Mouse (Mus musculus): ENCODE results near the gene Klf13. TPM values are rescaled to one million over a fixed set of nuclear protein-coding genes. Genes with fewer than 3 reads are reported as not detected.
A peak's percentile ranks its signal among the peaks of the same experiment; 100 is the strongest.

Gene Klf13
- polyA plus RNA-seq, 1 experiment from 2014 or later, result 15.3 TPM

DNA sequence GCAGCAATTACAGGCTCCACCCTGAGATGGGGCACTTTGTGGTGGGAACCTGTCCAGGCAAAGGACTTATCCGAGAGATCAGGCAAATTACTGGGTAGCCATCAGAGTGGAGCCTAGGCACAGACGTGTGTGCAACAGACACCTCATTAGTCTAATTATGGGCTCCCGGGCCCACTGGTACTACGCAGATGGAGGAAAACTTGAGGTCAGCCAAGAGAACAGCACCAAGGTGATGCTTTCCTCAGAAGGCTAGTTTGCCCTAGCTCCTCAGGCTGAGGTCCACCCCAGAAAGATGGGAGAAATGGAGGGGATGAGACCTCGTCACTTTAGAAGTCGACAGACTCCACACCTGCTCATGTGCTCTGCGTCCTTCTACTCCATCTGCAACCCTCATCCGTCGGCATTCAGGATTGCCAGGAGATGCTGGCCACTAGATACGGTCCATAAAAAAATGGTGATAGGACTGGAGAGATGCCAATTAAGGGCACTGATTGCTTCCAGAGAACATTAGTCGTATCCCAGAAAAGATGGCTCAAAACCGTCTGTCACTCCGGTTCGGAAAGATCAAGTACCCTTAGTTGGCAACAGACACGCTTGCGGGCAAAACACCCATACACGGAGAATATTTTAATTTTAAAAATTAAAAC lies 80.8 kb downstream of the Klf13 start:
- H3K9ac ChIP-seq, result no peak overlapping the region
- no peak overlapping the region for H3K4me3 ChIP-seq (replicated peaks)
- no peak for ATAC-seq (ENCODE audit: insufficient read depth)
- no peak overlapping the region for H3K27ac ChIP-seq (replicated peaks)
- no peaks in the 10 kb centered on the region for H3K36me3 ChIP-seq (replicated peaks)
- 0 out of 2 replicates have a peak overlapping the region, but pooled peaks have one; percentile 75 for H3K4me2 ChIP-seq
- H3K27me3 ChIP-seq, result no peaks in the 10 kb centered on the region
- no peaks in the 10 kb centered on the region for H3K9me3 ChIP-seq (replicated peaks)
- H3K4me1 ChIP-seq (replicated peaks), result peaks cover 10% of the 10 kb centered on the region
- WGBS (ENCODE audit: insufficient replicate concordance), result 72% methylated on average over 17 of the region's 17 CpGs

DNA sequence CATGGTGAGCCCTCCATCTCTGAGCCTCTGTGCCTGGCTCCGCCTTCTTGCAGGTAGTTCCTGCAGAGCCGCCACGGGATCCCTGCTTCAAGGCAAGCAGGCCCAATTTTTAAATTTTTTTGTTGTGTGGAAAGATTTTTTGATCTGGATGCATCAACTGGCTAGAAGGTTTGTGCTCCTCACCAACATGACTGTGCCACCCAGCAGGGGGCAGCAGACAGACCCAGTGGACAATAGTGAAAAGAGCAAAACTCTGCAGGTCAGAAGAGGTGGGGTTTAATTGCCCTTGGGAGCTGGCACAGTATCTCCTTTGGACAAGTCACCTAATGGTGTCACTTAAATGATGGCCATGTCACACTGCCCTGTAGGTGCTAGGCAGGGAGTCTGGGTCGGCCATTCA lies 83.4 kb downstream of the Klf13 start:
- ATAC-seq (ENCODE audit: insufficient read depth), result no peak
- peaks cover 10% of the 10 kb centered on the region for H3K4me1 ChIP-seq (replicated peaks)
- WGBS (ENCODE audit: insufficient replicate concordance), result 42% methylated on average over 4 of the region's 4 CpGs
- H3K27me3 ChIP-seq, result 0 out of 2 replicates have a peak, but pooled peaks cover 3% of the 10 kb centered on the region
- H3K4me2 ChIP-seq, result no peak overlapping the region
- H3K9ac ChIP-seq, result no peak overlapping the region
- H3K27ac ChIP-seq (replicated peaks), result no peak overlapping the region
- no peaks in the 10 kb centered on the region for H3K36me3 ChIP-seq (replicated peaks)
- no peaks in the 10 kb centered on the region for H3K9me3 ChIP-seq (replicated peaks)
- H3K4me3 ChIP-seq (replicated peaks), result no peak overlapping the region

GRCm38 (mm10) chr7:63851841-63852533 lies 86.7 kb downstream of the Klf13 start:
- H3K4me1 ChIP-seq (replicated peaks), result no peaks in the 10 kb centered on the region
- H3K9ac ChIP-seq, result no peak overlapping the region
- no peaks in the 10 kb centered on the region for H3K9me3 ChIP-seq (replicated peaks)
- no peak overlapping the region for H3K4me2 ChIP-seq
- no peaks in the 10 kb centered on the region for H3K36me3 ChIP-seq (replicated peaks)
- H3K4me3 ChIP-seq (replicated peaks), result no peak overlapping the region
- no peak overlapping the region for H3K27ac ChIP-seq (replicated peaks)
- ATAC-seq (ENCODE audit: insufficient read depth), result no peak
- 38% methylated on average over 7 of the region's 7 CpGs for WGBS (ENCODE audit: insufficient replicate concordance)
- H3K27me3 ChIP-seq, result peaks cover 11% of the 10 kb centered on the region; the same call in 1 of the 2 replicates

Other genes starting within 250 kb of the Klf13 start
- gene E030018B13Rik, start 22.1 kb downstream of the Klf13 start, polyA plus RNA-seq (2015; fragmentation: Nextera tagmentation; extraction: Ambion mirVana), result not detected in 2 replicates
- gene Trpm1, start 214.9 kb upstream of the Klf13 start, polyA plus RNA-seq (2015; fragmentation: Nextera tagmentation; extraction: Ambion mirVana), result not detected in 2 replicates